Mouse (Mus musculus) lung, adult 2 months (tissue): ENCODE measurements around the gene Slamf9. TPM values are rescaled to one million over a fixed set of nuclear protein-coding genes. Genes with fewer than 3 reads are reported as not detected.

Source experiments
- DNase-seq: peaks from one replicate; pipeline ENCODE4 v3.0.0; 2022
- H3K4me1 ChIP-seq: fragments of 200-500 bp; 2 replicates; pipeline ENCODE4 v1.6.1; 2011; ENCODE audit warnings: low read length; ENCODE audit not compliant: control insufficient read depth, insufficient read depth
- H3K4me3 ChIP-seq: fragments of 200-500 bp; replicated peaks from 2 replicates; pipeline ENCODE3; 2011; ENCODE audit warnings: low read depth, mild to moderate bottlenecking, control low read depth, low read length; ENCODE audit errors: extremely low read depth
- CTCF ChIP-seq: fragments of 200-500 bp; IDR thresholded peaks from 2 replicates; pipeline ENCODE4 v1.5.1; 2011; ENCODE audit warnings: mild to moderate bottlenecking, low read length, control low read depth; ENCODE audit not compliant: insufficient read depth
- POLR2A ChIP-seq: fragments of 200-500 bp; IDR thresholded peaks from 2 replicates; pipeline ENCODE4 v1.6.1; 2011; ENCODE audit warnings: low read depth, mild to moderate bottlenecking, control low read depth, low read length, borderline replicate concordance; ENCODE audit errors: extremely low read depth
- WGBS: fragments of 180-500 bp; shearing (Covaris S2); methylation state at CpG from one replicate; pipeline ENCODE4 v1.1.7; 2018; 5-methylcytosine and 5-hydroxymethylcytosine counted together
- polyA plus RNA-seq: library from polyadenylated mRNA; depleted of rRNA; stranded (reverse); fragments of >200 nt; gene quantifications from 2 replicates; pipeline ENCODE4 v1.2.3, GENCODE M21; 2012; rRNA removed

Slamf9 gene
- polyA plus RNA-seq, 1 experiment = 15.2 TPM

DNA sequence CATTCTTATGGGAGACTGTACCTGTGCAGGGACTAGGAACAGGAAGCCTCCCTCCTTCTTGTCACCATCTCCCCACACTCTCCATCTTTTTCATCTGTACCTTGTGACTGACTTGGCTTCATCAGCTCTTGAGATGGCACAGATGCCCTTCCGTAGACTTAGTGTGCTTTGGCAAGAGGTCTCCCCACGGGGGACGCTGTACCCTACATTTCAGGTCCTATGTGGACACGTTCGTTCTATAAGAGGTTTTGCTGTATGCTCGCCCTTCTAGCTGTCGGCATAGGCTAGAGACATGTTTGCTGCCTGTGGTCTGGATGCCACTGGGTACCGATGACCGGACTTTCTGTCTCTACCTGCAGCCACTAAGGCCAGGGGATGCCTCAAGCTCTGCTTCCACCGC, 52.3 kb downstream of the Slamf9 start:
- DNase-seq = no peak
- Histone ChIP-seq H3K4me1 (peaks cover 15% of the 10 kb centered on the region), H3K4me3 (no peak overlapping the region)
- TF ChIP-seq CTCF (no peak), POLR2A (no peak)
- WGBS = 92% methylated on average over 10 of the region's 10 CpGs

Other genes starting within 250 kb of the Slamf9 start
- 0.05 and 1.2 TPM in 2 replicates for gene Atp1a4, start 216.9 kb upstream of the Slamf9 start, polyA plus RNA-seq
- gene Igsf8, start 213.7 kb upstream of the Slamf9 start, polyA plus RNA-seq = 90.8 and 105 TPM in 2 replicates
- 56.1 and 93.0 TPM in 2 replicates for gene Atp1a2, start 177.3 kb upstream of the Slamf9 start, polyA plus RNA-seq
- 0.08 TPM in 1 of 2 replicates, not detected in the other for gene Kcnj9, start 146.0 kb upstream of the Slamf9 start, polyA plus RNA-seq
- 0.12 and 0.28 TPM in 2 replicates for gene Kcnj10, start 134.1 kb upstream of the Slamf9 start, polyA plus RNA-seq
- 8.2 and 9.1 TPM in 2 replicates for gene Pigm, start 98.8 kb upstream of the Slamf9 start, polyA plus RNA-seq
- 11.1 and 11.8 TPM in 2 replicates for gene Igsf9, start 6.4 kb downstream of the Slamf9 start, polyA plus RNA-seq
- gene Tagln2, start 24.7 kb downstream of the Slamf9 start, polyA plus RNA-seq = 585 and 594 TPM in 2 replicates
- gene Cfap45, start 45.4 kb downstream of the Slamf9 start, polyA plus RNA-seq = 7.1 and 7.3 TPM in 2 replicates
- 0.37 and 12.5 TPM in 2 replicates for gene Vsig8, start 80.6 kb downstream of the Slamf9 start, polyA plus RNA-seq
- 2.0 and 2.9 TPM in 2 replicates for gene Slamf8, start 115.2 kb downstream of the Slamf9 start, polyA plus RNA-seq
- gene Fcrl6, start 127.2 kb downstream of the Slamf9 start, polyA plus RNA-seq = not detected in 2 replicates
- gene Dusp23, start 157.6 kb downstream of the Slamf9 start, polyA plus RNA-seq = 29.6 and 48.0 TPM in 2 replicates
- gene Crp, start 222.7 kb downstream of the Slamf9 start, polyA plus RNA-seq = not detected in 2 replicates